In the genomic region with DNA sequence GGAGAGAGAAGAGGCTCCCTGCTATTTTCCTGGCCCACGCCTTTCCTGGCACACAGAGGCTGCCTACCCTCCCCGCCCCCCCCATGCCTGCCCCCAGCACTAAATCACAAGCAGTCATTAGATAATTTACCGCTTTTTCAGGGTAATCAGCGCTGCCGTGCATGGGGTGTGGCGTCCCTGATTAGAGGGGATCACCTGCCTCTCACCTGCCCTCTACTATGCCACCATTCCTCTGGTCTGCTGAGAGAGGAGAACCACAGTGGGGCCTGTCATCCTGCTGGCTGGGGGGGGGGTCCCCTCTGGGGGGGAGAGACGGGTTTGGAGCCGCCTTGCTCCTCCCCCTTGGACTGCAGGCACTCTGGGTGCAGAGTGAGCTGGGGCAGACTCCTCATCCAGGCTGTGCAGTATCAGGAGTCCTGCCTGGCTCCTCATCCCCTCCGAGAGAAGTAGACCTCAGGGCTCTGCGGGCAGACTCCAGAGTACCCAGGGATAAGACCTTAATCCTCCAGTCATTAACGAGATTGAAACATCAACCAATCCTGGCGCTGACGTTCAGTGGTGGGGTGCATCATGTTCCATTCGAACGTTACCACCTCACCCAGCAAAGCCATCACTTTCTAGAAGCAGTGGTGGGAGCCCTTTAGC, we compare ENCODE assay signal across 17 mouse cellular contexts. TPM values are rescaled to one million over a fixed set of nuclear protein-coding genes. Genes with fewer than 3 reads are reported as not detected.
DNase-seq lines count a peak whose midpoint lies in the region; ATAC-seq and TF ChIP-seq lines count a peak whose summit lies in the region.
"Had no signal": no experiment of that assay in that cellular context is flagged by ENCODE, and none has a peak within 500 bp of the region (broad histone marks: within the 10 kb centered on the region; RNA-seq: fewer than 3 reads in every experiment).

No protein-coding gene starts in this region.

- ATAC-seq in intestine, embryonic 14.5 days (replicated peaks; ENCODE audit: low FRiP score, low TSS enrichment, low read depth) = peak; percentile 65
- no peak for ATAC-seq in intestine, postnatal 0 days
- ATAC-seq in forebrain, embryonic 16.5 days = peak; percentile 47
- ATAC-seq in neural tube, embryonic 15.5 days (ENCODE audit: low FRiP score) = no peak
- ATAC-seq: CD4-positive, CD25-positive, alpha-beta regulatory T cell, adult 4 months had no signal

- H3K27me3 ChIP-seq in intestine, embryonic 14.5 days (replicated peaks; ENCODE audit: control insufficient read depth, insufficient read depth, low read length) = no peaks in the 10 kb centered on the region
- no peaks in the 10 kb centered on the region for H3K27me3 ChIP-seq in intestine, postnatal 0 days (replicated peaks; ENCODE audit: control insufficient read depth, insufficient read depth, low read length)
- peaks cover 17% of the 10 kb centered on the region for H3K27me3 ChIP-seq in forebrain, embryonic 16.5 days (replicated peaks; ENCODE audit: control insufficient read depth, insufficient read depth, low read length)
- H3K27me3 ChIP-seq in neural tube, embryonic 15.5 days (replicated peaks) = no peaks in the 10 kb centered on the region
- H3K27me3 ChIP-seq: lung, embryonic 15.5 days had no signal

- no peak overlapping the region for H3K9ac ChIP-seq in intestine, embryonic 14.5 days (ENCODE audit: low read length)
- no peak overlapping the region for H3K9ac ChIP-seq in intestine, postnatal 0 days (ENCODE audit: low read depth, low read length)
- H3K9ac ChIP-seq in forebrain, embryonic 16.5 days (replicated peaks; ENCODE audit: low read depth, low read length) = 0 out of 2 replicates have a peak overlapping the region, but pooled peaks have one; percentile 5
- no peak overlapping the region for H3K9ac ChIP-seq in neural tube, embryonic 15.5 days (replicated peaks)
- H3K9ac ChIP-seq: lung, embryonic 15.5 days had no signal

- no peak for TF ChIP-seq CTCF in intestine, postnatal 0 days (IDR thresholded peaks at IDR 0.05; ENCODE audit: low read depth)
- TF ChIP-seq CTCF in brain, embryonic 14.5 days (IDR thresholded peaks at IDR 0.05; ENCODE audit: borderline replicate concordance, extremely low read depth, insufficient read depth, insufficient read length) = no peak

- H3K4me2 ChIP-seq in intestine, embryonic 14.5 days (ENCODE audit: low read length) = 0 out of 2 replicates have a peak overlapping the region, but pooled peaks have one; percentile 11
- H3K4me2 ChIP-seq in intestine, postnatal 0 days (replicated peaks; ENCODE audit: low read depth) = no peak overlapping the region; the same call in 1 of the 2 replicates
- peak overlapping the region; percentile 33 for H3K4me2 ChIP-seq in forebrain, embryonic 16.5 days (ENCODE audit: low read length)
- peak overlapping the region; percentile 32 for H3K4me2 ChIP-seq in neural tube, embryonic 15.5 days
- H3K4me2 ChIP-seq: liver, embryonic 11.5 days; lung, embryonic 15.5 days had no signal

- TF ChIP-seq POLR2A in brain, embryonic 14.5 days (IDR thresholded peaks at IDR 0.05; ENCODE audit: borderline replicate concordance, extremely low read depth, insufficient read depth, insufficient read length, poor library complexity, severe bottlenecking) = no peak

- H3K36me3 ChIP-seq in intestine, embryonic 14.5 days (ENCODE audit: control insufficient read depth, insufficient read depth, low read length) = no peaks in the 10 kb centered on the region
- H3K36me3 ChIP-seq in intestine, postnatal 0 days (ENCODE audit: control insufficient read depth, insufficient read depth) = no peaks in the 10 kb centered on the region
- no peaks in the 10 kb centered on the region for H3K36me3 ChIP-seq in forebrain, embryonic 16.5 days (ENCODE audit: control insufficient read depth, insufficient read depth)
- no peaks in the 10 kb centered on the region for H3K36me3 ChIP-seq in neural tube, embryonic 15.5 days
- H3K36me3 ChIP-seq: lung, embryonic 15.5 days had no signal

- peaks cover 22% of the 10 kb centered on the region for H3K4me1 ChIP-seq in intestine, embryonic 14.5 days (replicated peaks; ENCODE audit: control insufficient read depth, insufficient read depth, low read length)
- no peaks in the 10 kb centered on the region for H3K4me1 ChIP-seq in intestine, postnatal 0 days (replicated peaks; ENCODE audit: control insufficient read depth, insufficient read depth, low read length)
- peaks cover 23% of the 10 kb centered on the region for H3K4me1 ChIP-seq in forebrain, embryonic 16.5 days (replicated peaks; ENCODE audit: control insufficient read depth, insufficient read depth, low read length)
- peaks cover 30% of the 10 kb centered on the region for H3K4me1 ChIP-seq in neural tube, embryonic 15.5 days

- H3K27ac ChIP-seq in intestine, embryonic 14.5 days (ENCODE audit: low read depth) = no peak overlapping the region
- no peak overlapping the region for H3K27ac ChIP-seq in intestine, postnatal 0 days (ENCODE audit: low read depth, low read length)
- H3K27ac ChIP-seq in forebrain, embryonic 16.5 days (ENCODE audit: low read length) = no peak overlapping the region
- H3K27ac ChIP-seq in neural tube, embryonic 15.5 days (replicated peaks) = no peak overlapping the region
- H3K27ac ChIP-seq: lung, embryonic 15.5 days had no signal

- H3K4me3 ChIP-seq in intestine, embryonic 14.5 days (ENCODE audit: low read depth, low read length) = no peak overlapping the region
- H3K4me3 ChIP-seq in intestine, postnatal 0 days (ENCODE audit: low read depth, low read length) = no peak overlapping the region
- H3K4me3 ChIP-seq in forebrain, embryonic 16.5 days (replicated peaks; ENCODE audit: low read length) = no peak overlapping the region
- H3K4me3 ChIP-seq in neural tube, embryonic 15.5 days (replicated peaks) = no peak overlapping the region
- H3K4me3 ChIP-seq: erythroblast, embryonic 14.5 days; lung, embryonic 15.5 days; myocyte had no signal

- no peak for DNase-seq in intestine, embryonic 14.5 days (ENCODE audit: low spot score)
- peak; percentile 46 for DNase-seq in brain, embryonic 14.5 days (ENCODE audit: low read depth)
- no peak for DNase-seq in urinary bladder, postnatal 25 days (ENCODE audit: low spot score)
- DNase-seq in spleen, adult 18-20 months = no peak
- DNase-seq: cerebellum, adult 11-12 months; heart, adult 18-20 months; kidney, adult 8-10 months; thymus, adult 18-20 months had no signal

- H3K9me3 ChIP-seq in intestine, embryonic 14.5 days (ENCODE audit: control insufficient read depth, low read length) = no peaks in the 10 kb centered on the region
- no peaks in the 10 kb centered on the region for H3K9me3 ChIP-seq in intestine, postnatal 0 days (ENCODE audit: control insufficient read depth)
- no peaks in the 10 kb centered on the region for H3K9me3 ChIP-seq in forebrain, embryonic 16.5 days (ENCODE audit: control insufficient read depth, low read length)
- H3K9me3 ChIP-seq in neural tube, embryonic 15.5 days (replicated peaks) = no peaks in the 10 kb centered on the region
- H3K9me3 ChIP-seq: lung, embryonic 15.5 days had no signal

- 21% methylated on average over 15 of the region's 15 CpGs for WGBS in intestine, embryonic 14.5 days
- WGBS in intestine, postnatal 0 days = 25% methylated on average over 13 of the region's 15 CpGs
- 17% methylated on average over 15 of the region's 15 CpGs for WGBS in forebrain, embryonic 16.5 days
- 23% methylated on average over 15 of the region's 15 CpGs for WGBS in neural tube, embryonic 15.5 days

RNA-seq across cellular contexts. Expression of a gene that starts 3.1 kb away (rescaled TPM):
- polyA plus RNA-seq in intestine, embryonic 14.5 days (2014; fragmentation: Nextera tagmentation; extraction: Ambion mirVana) = 1.9 and 2.0 TPM in 2 replicates
- polyA plus RNA-seq in intestine, postnatal 0 days (2015; fragmentation: Nextera tagmentation; extraction: Ambion mirVana) = 0.72 and 0.77 TPM in 2 replicates
- 1.2 and 2.7 TPM in 2 replicates for polyA plus RNA-seq in brain, embryonic 14.5 days (2012; rRNA removed)
- polyA plus RNA-seq in forebrain, embryonic 16.5 days (2015; fragmentation: Nextera tagmentation; extraction: Ambion mirVana) = 0.78 and 0.92 TPM in 2 replicates
- polyA plus RNA-seq in neural tube, embryonic 15.5 days (2015; fragmentation: Nextera tagmentation; extraction: Ambion mirVana) = 1.3 and 1.4 TPM in 2 replicates
- polyA plus RNA-seq: erythroblast, embryonic 14.5 days; spleen, adult 2 months had no signal

Comparison
In these comparisons a context has a peak if more than half of its experiments do, and no peak if none do; other contexts are left out.
1. ATAC-seq: peak in intestine, embryonic 14.5 days (single experiment) and forebrain, embryonic 16.5 days (single experiment); none in intestine, postnatal 0 days (single experiment) and neural tube, embryonic 15.5 days (single experiment).